Mouse (Mus musculus) intestine, embryonic 14.5 days (tissue): Measurements from ENCODE around the gene Krt17. TPM values are rescaled to one million over a fixed set of nuclear protein-coding genes. Genes with fewer than 3 reads are reported as not detected.
"Not testable (repeated sequence)": the region's sequence is repeated elsewhere in the genome, so short reads cannot be mapped to it uniquely, and the experiment has no call there.

ENCODE experiments used
- ATAC-seq: fragments of 200-750 bp; cut with Nextera tagmentation; replicated peaks from 2 replicates; pipeline ENCODE4 v1.8.0; 2017; ENCODE audit warnings: low read depth, moderate number of reproducible peaks, moderate TSS enrichment, moderate library complexity; ENCODE audit not compliant: low FRiP score, low TSS enrichment
- DNase-seq: peaks from one replicate; pipeline ENCODE4 v3.0.0-alpha.2; 2018; ENCODE audit warnings: low spot score
- H3K27ac ChIP-seq: fragments of 300-500 bp; sonication (generic); 2 replicates; pipeline ENCODE4 v1.5.1; 2014; ENCODE audit warnings: low read depth, mild to moderate bottlenecking, control low read depth
- H3K27me3 ChIP-seq: fragments of 300-500 bp; sonication (generic); replicated peaks from 2 replicates; pipeline ENCODE4 v1.6.1; 2014; ENCODE audit warnings: low read length, control low read depth; ENCODE audit not compliant: control insufficient read depth, insufficient read depth
- H3K36me3 ChIP-seq: fragments of 300-500 bp; sonication (generic); 2 replicates; pipeline ENCODE4 v1.6.1; 2014; ENCODE audit warnings: low read length, control low read depth; ENCODE audit not compliant: control insufficient read depth, insufficient read depth
- H3K4me1 ChIP-seq: fragments of 300-500 bp; sonication (generic); replicated peaks from 2 replicates; pipeline ENCODE4 v1.6.1; 2014; ENCODE audit warnings: low read length, control low read depth, mixed read lengths; ENCODE audit not compliant: control insufficient read depth, insufficient read depth
- H3K4me2 ChIP-seq: fragments of 300-500 bp; sonication (generic); 2 replicates; pipeline ENCODE4 v1.6.1; 2014; ENCODE audit warnings: low read length
- H3K4me3 ChIP-seq: fragments of 300-500 bp; sonication (generic); 2 replicates; pipeline ENCODE4 v1.5.1; 2014; ENCODE audit warnings: low read depth, low read length, control low read depth, mixed read lengths
- H3K9ac ChIP-seq: fragments of 300-500 bp; sonication (generic); 2 replicates; pipeline ENCODE4 v1.6.1; 2014; ENCODE audit warnings: mild to moderate bottlenecking, low read length
- H3K9me3 ChIP-seq: fragments of 300-500 bp; sonication (generic); 2 replicates; pipeline ENCODE4 v1.6.1; 2016; ENCODE audit warnings: low read length, control low read depth; ENCODE audit not compliant: control insufficient read depth
- WGBS: fragments of 180-500 bp; shearing (Covaris S2); extraction: QIAGEN DNeasy Blood & Tissue Kit; methylation state at CpG from one replicate; pipeline ENCODE4 v1.1.7; 2014; 5-methylcytosine and 5-hydroxymethylcytosine counted together
- polyA plus RNA-seq: library from polyadenylated mRNA; unstranded; fragments of >200 nt; fragmentation: Nextera tagmentation; extraction: Ambion mirVana; gene quantifications from 2 replicates; pipeline ENCODE4 v1.2.1, GENCODE M21; 2014

Gene Krt17
- polyA plus RNA-seq, 1 experiment from 2014 or later = 9.9 TPM

DNA sequence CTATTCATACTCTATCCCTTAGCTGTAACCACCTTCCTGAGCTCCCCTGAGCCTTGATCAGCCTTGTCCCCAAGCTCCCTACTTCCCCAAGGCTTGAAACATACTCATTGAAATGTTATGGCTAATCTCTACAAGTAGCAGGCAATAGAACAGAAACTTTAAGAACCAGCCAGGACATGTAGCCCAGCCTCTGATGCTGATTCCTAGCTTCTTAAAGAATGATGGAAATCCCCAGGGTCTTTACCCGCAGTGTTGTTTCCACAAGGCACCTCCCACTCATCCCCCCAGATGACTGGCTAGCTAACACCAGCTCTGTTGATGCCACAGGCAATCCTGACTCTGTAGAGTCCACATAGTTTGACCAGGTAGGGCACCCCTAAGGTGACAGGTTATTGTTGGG is 2.9 kb downstream of the Krt17 start:
- Histone ChIP-seq H3K36me3 (no peaks in the 10 kb centered on the region), H3K4me1 (no peaks in the 10 kb centered on the region; the same call in 1 of the 2 replicates), H3K9ac (no peak overlapping the region), H3K4me2 (no peak overlapping the region), H3K27ac (no peak overlapping the region), H3K4me3 (no peak overlapping the region), H3K9me3 (no peaks in the 10 kb centered on the region), H3K27me3 (no peaks in the 10 kb centered on the region)
- 87% methylated on average over 1 of the region's 1 CpGs for WGBS
- ATAC-seq (no peak), DNase-seq (no peak)

GRCm38 (mm10) chr11:100255514-100255913 is 5.3 kb downstream of the Krt17 start:
- H3K4me3 ChIP-seq = no peak overlapping the region
- 95% methylated on average over 6 of the region's 6 CpGs for WGBS
- no peaks in the 10 kb centered on the region for H3K27me3 ChIP-seq
- no peaks in the 10 kb centered on the region for H3K4me1 ChIP-seq
- ATAC-seq = no peak
- no peak overlapping the region for H3K4me2 ChIP-seq
- no peaks in the 10 kb centered on the region for H3K9me3 ChIP-seq
- DNase-seq = no peak
- H3K9ac ChIP-seq = no peak overlapping the region
- H3K27ac ChIP-seq = no peak overlapping the region
- H3K36me3 ChIP-seq = no peaks in the 10 kb centered on the region

GRCm38 (mm10) chr11:100254360-100255090 is 6.3 kb downstream of the Krt17 start:
- Histone ChIP-seq H3K27me3 (no peaks in the 10 kb centered on the region), H3K4me1 (no peaks in the 10 kb centered on the region), H3K4me2 (no peak overlapping the region), H3K36me3 (no peaks in the 10 kb centered on the region), H3K27ac (no peak overlapping the region), H3K9me3 (no peaks in the 10 kb centered on the region), H3K9ac (no peak overlapping the region), H3K4me3 (no peak overlapping the region)
- WGBS = 72% methylated on average over 5 of the region's 5 CpGs
- DNase-seq = no peak
- no peak for ATAC-seq

GRCm38 (mm10) chr11:100248852-100249465 is 11.9 kb downstream of the Krt17 start, which contains the start of gene Krt16:
Gene Krt16, minus strand, starts transcription at chr11:100248902.
- Histone ChIP-seq H3K4me1 (no peaks in the 10 kb centered on the region), H3K27ac (no peak within 1 kb of the TSS), H3K4me3 (no peak within 1 kb of the TSS), H3K9me3 (no peaks in the 10 kb centered on the region), H3K36me3 (no peaks in the 10 kb centered on the region), H3K4me2 (no peak within 1 kb of the TSS), H3K27me3 (no peaks in the 10 kb centered on the region), H3K9ac (no peak within 1 kb of the TSS)
- WGBS = 82% methylated on average over 7 of the region's 7 CpGs
- DNase-seq = no peak
- no peak for ATAC-seq

GRCm38 (mm10) chr11:100246471-100246870 is 14.4 kb downstream of the Krt17 start:
- not testable (repeated sequence) for H3K9ac ChIP-seq, H3K27me3 ChIP-seq, H3K27ac ChIP-seq, ATAC-seq, H3K36me3 ChIP-seq, H3K4me2 ChIP-seq, H3K9me3 ChIP-seq, H3K4me1 ChIP-seq, H3K4me3 ChIP-seq, DNase-seq
- WGBS = 63% methylated on average over 7 of the region's 7 CpGs

DNA sequence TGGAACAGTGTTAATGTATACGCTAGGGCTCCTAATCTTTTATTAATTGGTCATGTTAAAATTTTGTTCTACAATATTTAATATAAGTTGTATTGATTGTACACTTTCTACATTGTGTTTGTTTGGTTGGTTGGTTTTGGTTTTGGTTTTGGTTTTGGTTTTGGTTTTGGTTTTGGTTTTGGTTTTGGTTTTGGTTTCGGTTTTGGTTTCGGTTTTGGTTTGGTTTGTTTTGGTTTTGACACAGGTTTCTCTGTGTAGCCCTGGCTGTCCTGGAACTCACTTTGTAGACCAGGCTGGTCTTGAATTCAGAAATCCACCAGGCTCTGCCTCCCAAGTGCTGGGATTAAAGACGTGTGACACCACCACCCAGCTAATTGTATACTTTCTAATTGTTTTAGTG is 20.6 kb downstream of the Krt17 start:
- H3K27ac ChIP-seq, H3K27me3 ChIP-seq, H3K9me3 ChIP-seq, H3K4me1 ChIP-seq, H3K4me2 ChIP-seq, H3K36me3 ChIP-seq, ATAC-seq, H3K4me3 ChIP-seq, DNase-seq, H3K9ac ChIP-seq: not testable (repeated sequence)
- WGBS = 89% methylated on average over 4 of the region's 4 CpGs

- Histone ChIP-seq H3K9me3 (no peaks in the 10 kb centered on the region), H3K27ac (no peak overlapping the region), H3K4me3 (no peak overlapping the region), H3K4me2 (no peak overlapping the region), H3K36me3 (no peaks in the 10 kb centered on the region), H3K27me3 (no peaks in the 10 kb centered on the region), H3K4me1 (no peaks in the 10 kb centered on the region), H3K9ac (no peak overlapping the region)
- WGBS = 61% methylated on average over 8 of the region's 8 CpGs
- no peak for ATAC-seq
- no peak for DNase-seq
Observed at GRCm38 (mm10) chr11:100221741-100222140, 39.1 kb downstream of the Krt17 start.

GRCm38 (mm10) chr11:100219304-100219703 is 41.5 kb downstream of the Krt17 start:
- WGBS = 87% methylated on average over 4 of the region's 4 CpGs
- Histone ChIP-seq H3K4me2 (no peak overlapping the region), H3K9ac (no peak overlapping the region), H3K4me1 (no peaks in the 10 kb centered on the region), H3K27ac (no peak overlapping the region), H3K27me3 (no peaks in the 10 kb centered on the region), H3K4me3 (no peak overlapping the region), H3K36me3 (no peaks in the 10 kb centered on the region), H3K9me3 (no peaks in the 10 kb centered on the region)
- no peak for DNase-seq
- no peak for ATAC-seq

- ATAC-seq (no peak), DNase-seq (no peak)
- Histone ChIP-seq H3K9me3 (no peaks in the 10 kb centered on the region), H3K4me1 (no peaks in the 10 kb centered on the region), H3K36me3 (no peaks in the 10 kb centered on the region), H3K27me3 (no peaks in the 10 kb centered on the region), H3K9ac (no peak overlapping the region), H3K4me3 (no peak overlapping the region), H3K27ac (no peak overlapping the region), H3K4me2 (no peak overlapping the region)
- WGBS = 50% methylated on average over 6 of the region's 6 CpGs
Observed at GRCm38 (mm10) chr11:100208542-100208941, 52.3 kb downstream of the Krt17 start.
